In genomic region chr1:64193150-64193838, GRCm38 (mm10) we compare ENCODE assay signal across 8 mouse cellular contexts.
DNase-seq lines count a peak whose midpoint lies in the region; ATAC-seq and TF ChIP-seq lines count a peak whose summit lies in the region.

No protein-coding gene starts in this region.

- H3K9me3 ChIP-seq in midbrain, embryonic 12.5 days, result no peaks in the 10 kb centered on the region
- H3K9me3 ChIP-seq in midbrain, postnatal 0 days (ENCODE audit: low read length), result no peaks in the 10 kb centered on the region
- no peaks in the 10 kb centered on the region for H3K9me3 ChIP-seq in forebrain, postnatal 0 days (ENCODE audit: low read length)
- no peaks in the 10 kb centered on the region for H3K9me3 ChIP-seq in liver, embryonic 11.5 days (ENCODE audit: control insufficient read depth, low read length)

- no peak for ATAC-seq in midbrain, embryonic 12.5 days (ENCODE audit: low FRiP score, low read depth)
- ATAC-seq in midbrain, postnatal 0 days (ENCODE audit: low FRiP score), result no peak
- ATAC-seq in forebrain, postnatal 0 days, result no peak
- no peak for ATAC-seq in liver, embryonic 11.5 days (replicated peaks; ENCODE audit: low FRiP score)

- peak; percentile 42 for DNase-seq in adrenal gland, postnatal 10 days
- DNase-seq in adrenal gland, adult 18-20 months (ENCODE audit: low spot score in 2 of 2), result no peak
- no peak for DNase-seq in midbrain, postnatal 0 days (ENCODE audit: low spot score)
- no peak for DNase-seq in forebrain, postnatal 0 days
- DNase-seq in large intestine, adult 2 months (ENCODE audit: low read depth, low spot score), result peak; percentile 18
- no peak for DNase-seq in liver, embryonic 11.5 days (ENCODE audit: low spot score)
- DNase-seq in adipocyte (ENCODE audit: low spot score), result no peak

- H3K36me3 ChIP-seq in midbrain, embryonic 12.5 days, result no peaks in the 10 kb centered on the region
- H3K36me3 ChIP-seq in midbrain, postnatal 0 days (ENCODE audit: insufficient read depth, low read length), result no peaks in the 10 kb centered on the region
- no peaks in the 10 kb centered on the region for H3K36me3 ChIP-seq in forebrain, postnatal 0 days (ENCODE audit: insufficient read depth)
- H3K36me3 ChIP-seq in liver, embryonic 11.5 days (ENCODE audit: control insufficient read depth, insufficient read depth, low read length), result no peaks in the 10 kb centered on the region

- no peak overlapping the region for H3K4me2 ChIP-seq in midbrain, embryonic 12.5 days (replicated peaks)
- H3K4me2 ChIP-seq in midbrain, postnatal 0 days (ENCODE audit: low read depth, low read length, poor library complexity, severe bottlenecking), result no peak overlapping the region
- no peak overlapping the region for H3K4me2 ChIP-seq in forebrain, postnatal 0 days (ENCODE audit: low read depth)
- no peak overlapping the region for H3K4me2 ChIP-seq in liver, embryonic 11.5 days

- H3K4me3 ChIP-seq in midbrain, embryonic 12.5 days, result no peak overlapping the region
- H3K4me3 ChIP-seq in midbrain, postnatal 0 days (ENCODE audit: low read depth, low read length), result no peak overlapping the region
- H3K4me3 ChIP-seq in forebrain, postnatal 0 days (ENCODE audit: low read depth, low read length), result no peak overlapping the region
- H3K4me3 ChIP-seq in liver, embryonic 11.5 days (ENCODE audit: low read depth, low read length), result no peak overlapping the region

- 46% methylated on average over 13 of the region's 13 CpGs for WGBS in midbrain, embryonic 12.5 days
- WGBS in midbrain, postnatal 0 days, result 37% methylated on average over 13 of the region's 13 CpGs
- WGBS in forebrain, postnatal 0 days, result 26% methylated on average over 13 of the region's 13 CpGs
- 28% methylated on average over 13 of the region's 13 CpGs for WGBS in large intestine, adult 2 months
- 52% methylated on average over 13 of the region's 13 CpGs for WGBS in liver, embryonic 11.5 days

- TF ChIP-seq CTCF in midbrain, postnatal 0 days (IDR thresholded peaks at IDR 0.05), result no peak
- no peak for TF ChIP-seq CTCF in forebrain, postnatal 0 days (IDR thresholded peaks at IDR 0.05; ENCODE audit: low read depth)

- H3K4me1 ChIP-seq in midbrain, embryonic 12.5 days, result peaks cover 46% of the 10 kb centered on the region
- H3K4me1 ChIP-seq in midbrain, postnatal 0 days (ENCODE audit: insufficient read depth, low read length), result peaks cover 3% of the 10 kb centered on the region; the same call in 1 of the 2 replicates
- peaks cover 23% of the 10 kb centered on the region for H3K4me1 ChIP-seq in forebrain, postnatal 0 days (ENCODE audit: insufficient read depth)
- peaks cover 3% of the 10 kb centered on the region; the same call in 1 of the 2 replicates for H3K4me1 ChIP-seq in liver, embryonic 11.5 days (replicated peaks; ENCODE audit: control insufficient read depth, insufficient read depth, low read length)

- H3K9ac ChIP-seq in midbrain, embryonic 12.5 days (replicated peaks), result no peak overlapping the region
- H3K9ac ChIP-seq in midbrain, postnatal 0 days (replicated peaks; ENCODE audit: low read length, poor library complexity, severe bottlenecking), result no peak overlapping the region
- H3K9ac ChIP-seq in forebrain, postnatal 0 days, result no peak overlapping the region
- H3K9ac ChIP-seq in liver, embryonic 11.5 days (ENCODE audit: low read depth, low read length), result no peak overlapping the region

- H3K27ac ChIP-seq in midbrain, embryonic 12.5 days (replicated peaks), result 0 out of 2 replicates have a peak overlapping the region, but pooled peaks have one; percentile 30
- H3K27ac ChIP-seq in midbrain, postnatal 0 days (ENCODE audit: low read depth, low read length), result no peak overlapping the region
- H3K27ac ChIP-seq in forebrain, postnatal 0 days (ENCODE audit: low read depth, low read length), result peak overlapping the region; percentile 9; the same call in 1 of the 2 replicates
- no peak overlapping the region for H3K27ac ChIP-seq in liver, embryonic 11.5 days (ENCODE audit: low read depth, low read length)

- H3K27me3 ChIP-seq in midbrain, embryonic 12.5 days, result 0 out of 2 replicates have a peak, but pooled peaks cover 3% of the 10 kb centered on the region
- H3K27me3 ChIP-seq in midbrain, postnatal 0 days (ENCODE audit: insufficient read depth, low read length), result no peaks in the 10 kb centered on the region
- no peaks in the 10 kb centered on the region for H3K27me3 ChIP-seq in forebrain, postnatal 0 days (ENCODE audit: insufficient read depth, low read length)
- H3K27me3 ChIP-seq in liver, embryonic 11.5 days (replicated peaks; ENCODE audit: control insufficient read depth, insufficient read depth, low read length), result no peaks in the 10 kb centered on the region

Comparison
In these comparisons a context has a peak if more than half of its experiments do, and no peak if none do; other contexts are left out.
1. DNase-seq: peak in adrenal gland, postnatal 10 days (single experiment) and large intestine, adult 2 months (single experiment); none in adrenal gland, adult 18-20 months (0 of 2), midbrain, postnatal 0 days (single experiment), forebrain, postnatal 0 days (single experiment), liver, embryonic 11.5 days (single experiment) and adipocyte (single experiment).
2. H3K27ac ChIP-seq: peak in midbrain, embryonic 12.5 days (single experiment) and forebrain, postnatal 0 days (single experiment); none in midbrain, postnatal 0 days (single experiment) and liver, embryonic 11.5 days (single experiment).